Mouse (Mus musculus) layer of hippocampus, postnatal 36 days (tissue): ENCODE data around the gene Cdsn. TPM values are rescaled to one million over a fixed set of nuclear protein-coding genes. Genes with fewer than 3 reads are reported as not detected.

Source experiments
- DNase-seq, 2 experiments: peaks; one replicate each; pipeline ENCODE4 v3.0.0; 2022
- total RNA-seq, 2 experiments: library from RNA; stranded (reverse); gene quantifications; 2 replicates each; pipeline ENCODE4 v1.2.3; 2021

The Cdsn gene
- total RNA-seq, 2 experiments from 2014 or later = 0.40 TPM; not detected in 1

DNA sequence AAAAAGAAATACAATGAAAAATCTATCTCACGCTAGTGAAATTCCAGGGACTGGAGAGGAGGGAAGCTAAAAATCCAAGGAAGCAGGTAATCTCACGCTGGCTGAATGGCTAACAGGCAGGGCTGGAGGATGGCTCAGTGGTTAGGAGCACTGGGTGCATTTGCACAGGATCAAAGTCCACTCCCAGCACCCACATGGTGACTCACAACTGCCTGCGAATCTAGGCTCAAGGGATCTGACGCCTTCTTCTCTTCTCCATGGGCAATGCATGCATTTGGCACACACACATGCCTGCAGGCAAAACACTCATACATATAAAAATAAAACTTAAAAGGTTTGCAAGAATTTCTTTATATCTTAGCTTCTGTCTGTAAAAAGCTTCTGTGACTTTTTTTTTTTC, 14.5 kb upstream of the Cdsn start:
- DNase-seq = no peak

- DNase-seq = no peak
Measured at GRCm38 (mm10) chr17:35538476-35538875, 13.5 kb upstream of the Cdsn start.

DNA sequence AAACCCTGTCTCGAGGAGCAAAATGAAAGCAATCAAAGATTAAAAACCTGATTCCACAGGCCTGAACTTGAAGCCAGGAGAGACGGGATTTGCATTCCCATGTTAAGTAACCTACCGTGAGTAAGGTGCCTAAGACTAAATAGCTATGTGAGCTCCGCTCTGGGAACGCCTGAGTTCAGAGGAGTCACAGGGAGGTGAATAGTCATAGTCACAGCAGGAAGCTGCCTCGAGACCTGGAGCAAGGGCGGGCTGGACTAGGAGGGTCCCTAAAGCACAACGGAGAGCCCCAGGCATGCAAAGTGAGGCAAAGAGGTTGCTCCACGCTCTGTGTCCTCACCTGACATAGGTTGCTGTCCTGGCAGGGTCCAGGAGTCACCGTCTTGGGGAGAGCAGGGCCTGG, 12.4 kb upstream of the Cdsn start:
- DNase-seq = no peak

- peak in 1 of 2 experiments; percentile 15 for DNase-seq
Measured at GRCm38 (mm10) chr17:35542761-35543411, 9.0 kb upstream of the Cdsn start.

GRCm38 (mm10) chr17:35543412-35543861, 8.5 kb upstream of the Cdsn start:
- DNase-seq = no peak

- DNase-seq = no peak
Measured at GRCm38 (mm10) chr17:35544001-35544400, 7.9 kb upstream of the Cdsn start.

- DNase-seq = peak; percentile 25 to 40
Measured at GRCm38 (mm10) chr17:35544680-35545079, 7.2 kb upstream of the Cdsn start.

GRCm38 (mm10) chr17:35547465-35547864, 4.5 kb upstream of the Cdsn start:
- DNase-seq = no peak

GRCm38 (mm10) chr17:35548636-35549035, 3.3 kb upstream of the Cdsn start:
- no peak for DNase-seq

- peak; percentile 67 to 71 for DNase-seq
Measured at GRCm38 (mm10) chr17:35549437-35550142, 2.3 kb upstream of the Cdsn start.

GRCm38 (mm10) chr17:35550143-35550494, 1.8 kb upstream of the Cdsn start:
- DNase-seq = no peak

- no peak for DNase-seq
Measured at GRCm38 (mm10) chr17:35550871-35551270, 1.1 kb upstream of the Cdsn start.

DNA sequence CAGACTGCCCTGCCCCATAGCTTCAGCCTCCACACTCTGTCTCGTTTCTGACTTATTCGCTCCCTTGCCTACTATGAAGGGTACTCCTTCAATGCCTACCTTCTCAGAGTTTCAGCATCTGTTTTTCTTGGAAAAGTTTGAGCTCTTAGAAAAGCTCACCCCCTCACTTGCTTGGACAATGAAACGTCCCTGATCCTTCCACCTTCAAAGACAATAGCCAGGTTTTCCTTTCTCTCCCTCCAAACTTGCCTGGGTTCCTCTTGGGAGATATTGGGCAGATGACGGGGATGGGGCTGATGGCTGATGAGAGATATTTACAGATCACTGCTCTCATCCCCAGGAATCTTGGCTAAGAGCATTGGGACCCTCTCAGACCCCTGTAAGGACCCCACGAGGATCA, 2.4 kb downstream of the Cdsn start:
- DNase-seq = no peak

DNA sequence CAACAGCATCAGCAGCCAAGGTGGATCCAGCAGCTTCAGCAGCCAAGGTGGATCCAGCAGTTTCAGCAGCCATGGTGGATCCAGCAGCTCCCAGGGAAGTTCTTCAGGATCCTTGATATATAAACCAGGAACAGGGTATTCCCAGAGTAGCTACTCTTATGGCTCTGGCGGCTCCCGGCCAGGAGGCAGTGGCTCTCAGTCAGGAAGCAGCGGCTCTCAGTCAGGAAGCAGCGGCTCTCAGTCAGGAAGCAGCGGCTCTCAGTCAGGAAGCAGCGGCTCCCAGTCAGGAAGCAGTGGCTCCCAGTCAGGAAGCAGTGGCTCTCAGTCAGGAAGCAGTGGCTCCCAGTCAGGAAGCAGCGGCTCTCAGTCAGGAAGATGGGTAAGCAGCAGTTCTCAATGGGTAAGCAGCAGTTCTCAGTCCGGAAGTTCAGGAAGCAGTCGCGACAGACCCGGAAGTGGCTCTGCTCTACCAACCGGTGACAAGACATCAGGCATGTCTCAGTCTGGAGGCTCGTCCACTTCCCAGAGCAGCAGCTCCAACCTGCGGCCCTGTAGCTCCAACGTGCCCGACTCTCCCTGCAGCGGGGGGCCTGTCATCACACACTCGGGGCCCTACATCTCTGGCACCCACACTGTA, 3.0 kb downstream of the Cdsn start:
- DNase-seq = no peak

- no peak for DNase-seq
Measured at GRCm38 (mm10) chr17:35556186-35556765, 4.3 kb downstream of the Cdsn start.

DNA sequence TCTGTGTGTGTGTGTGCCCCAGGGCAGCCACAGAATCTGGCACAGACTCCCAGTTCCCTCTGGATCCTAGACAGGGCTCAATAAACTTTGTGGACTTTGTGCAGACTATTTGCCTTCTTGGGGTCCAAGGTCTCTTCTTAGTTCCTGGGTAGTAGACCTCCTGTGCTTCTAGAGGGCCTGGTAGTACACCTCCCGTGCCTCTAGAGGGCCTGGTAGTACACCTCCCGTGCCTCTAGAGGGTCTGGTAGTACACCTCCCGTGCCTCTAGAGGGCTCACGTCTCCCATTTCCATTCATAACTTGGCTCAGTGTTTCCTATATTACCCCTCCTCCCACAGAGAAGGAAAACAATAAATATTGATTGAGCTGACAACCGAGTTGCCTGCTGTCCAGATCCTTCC, 4.9 kb downstream of the Cdsn start:
- peak in 1 of 2 experiments; percentile 25 for DNase-seq

GRCm38 (mm10) chr17:35557351-35557750, 5.4 kb downstream of the Cdsn start:
- no peak for DNase-seq

DNA sequence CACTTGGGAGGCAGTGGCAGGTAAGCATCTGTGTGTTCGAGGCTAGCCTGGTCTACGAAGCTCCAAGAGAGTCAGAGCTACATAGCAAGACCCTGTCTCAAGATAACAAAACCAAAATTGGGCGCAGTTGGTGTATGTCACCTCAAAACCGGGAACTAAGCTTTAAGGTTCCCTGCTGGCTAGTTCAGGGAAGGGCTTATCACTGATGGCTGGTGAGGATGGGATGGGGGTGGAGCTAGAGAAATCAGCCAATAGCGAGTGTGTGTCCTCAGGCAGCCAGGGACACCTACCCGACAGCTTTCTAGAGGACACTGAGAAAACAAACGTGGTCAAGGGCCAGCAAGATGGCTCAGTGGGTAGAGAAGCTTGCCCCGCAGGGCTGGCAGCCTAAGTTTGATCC, 6.3 kb downstream of the Cdsn start:
- DNase-seq = no peak

GRCm38 (mm10) chr17:35567150-35567549, 15.2 kb downstream of the Cdsn start, which contains the start of gene 2300002M23Rik:
TSS of gene 2300002M23Rik (plus strand) at chr17:35567450.
- no peak for DNase-seq

- DNase-seq = no peak
Measured at GRCm38 (mm10) chr17:35567767-35568166, 15.8 kb downstream of the Cdsn start.

GRCm38 (mm10) chr17:35569091-35569944, 17.4 kb downstream of the Cdsn start:
- DNase-seq = no peak

DNA sequence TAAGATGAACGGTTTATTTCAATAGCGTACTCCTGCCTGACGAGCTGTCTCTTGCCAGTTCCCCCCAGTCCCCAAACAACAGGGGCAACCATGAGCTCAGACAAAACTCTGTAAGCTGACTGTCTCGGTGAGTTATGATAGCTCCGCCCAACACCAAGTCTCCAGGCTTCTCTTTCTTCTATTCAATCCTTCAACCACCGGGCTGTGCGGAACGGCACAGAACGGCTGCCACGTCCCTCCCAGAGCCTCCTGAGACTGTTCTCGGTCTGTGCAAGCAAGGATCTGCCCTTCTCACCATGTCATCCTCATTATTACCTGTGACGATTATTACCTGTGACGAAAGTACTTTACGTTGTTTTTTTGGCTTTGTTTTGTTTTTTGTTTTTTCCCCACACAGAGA, 18.9 kb downstream of the Cdsn start:
- no peak for DNase-seq
